Mouse (Mus musculus): Measurements from ENCODE around the gene Cyp4b1.
"Not testable (repeated sequence)": the region's sequence is repeated elsewhere in the genome, so short reads cannot be mapped to it uniquely, and the experiment has no call there.

DNA sequence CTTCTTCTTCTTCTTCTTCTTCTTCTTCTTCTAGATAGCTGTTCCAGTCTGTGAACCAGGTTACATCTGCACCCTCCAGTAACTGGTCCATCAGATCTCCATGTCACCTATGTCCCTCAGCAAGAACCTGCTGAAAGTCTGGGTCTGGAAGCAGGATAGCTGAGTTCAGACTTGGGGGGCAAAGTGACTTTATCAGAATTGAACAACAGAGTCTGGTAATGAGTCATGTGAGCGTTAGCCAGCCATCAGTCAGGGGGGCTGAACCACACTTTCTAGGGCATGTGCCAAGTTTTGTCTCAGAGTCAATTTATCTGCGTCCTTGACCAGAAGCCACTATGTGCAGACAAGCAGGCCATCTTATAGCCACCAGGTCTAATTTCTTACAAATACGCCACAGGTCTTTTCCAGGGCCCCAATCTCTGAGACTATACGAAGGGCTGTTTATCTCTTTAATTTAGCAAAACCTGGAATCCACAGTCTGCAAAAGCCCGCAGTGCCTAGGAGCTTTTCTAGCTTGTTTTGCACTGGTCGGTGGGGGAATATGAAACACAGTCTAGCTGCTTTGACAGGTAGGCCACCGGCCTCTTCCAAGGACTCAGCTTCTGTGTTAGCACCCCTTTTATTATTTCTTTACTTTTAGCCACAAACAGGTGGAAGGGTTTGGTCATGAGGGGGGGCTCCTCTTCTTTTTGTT is 8.5 kb upstream of the Cyp4b1 start:
- not testable (repeated sequence) for TF ChIP-seq POLR2A (IDR thresholded peaks at IDR 0.05; ENCODE audit: insufficient read depth, low read length); CTCF (IDR thresholded peaks at IDR 0.05; ENCODE audit: low read depth, low read length)
